Mouse (Mus musculus) liver, embryonic 11.5 days (tissue): ENCODE measurements around the gene Dbnl. TPM values are rescaled to one million over a fixed set of nuclear protein-coding genes. Genes with fewer than 3 reads are reported as not detected.

ENCODE experiments used
- ATAC-seq: fragments of 200-750 bp; cut with Nextera tagmentation; replicated peaks from 2 replicates; pipeline ENCODE4 v1.8.0; 2017; ENCODE audit warnings: moderate number of reproducible peaks, mild to moderate bottlenecking, moderate TSS enrichment, moderate library complexity; ENCODE audit not compliant: low FRiP score
- DNase-seq: peaks from one replicate; pipeline ENCODE4 v3.0.0-alpha.2; 2017; ENCODE audit warnings: low spot score
- H3K27ac ChIP-seq: fragments of 300-500 bp; sonication (generic); 2 replicates; pipeline ENCODE4 v1.5.1; 2014; ENCODE audit warnings: mild to moderate bottlenecking, low read depth, low read length, control low read depth
- H3K27me3 ChIP-seq: fragments of 300-500 bp; sonication (generic); replicated peaks from 2 replicates; pipeline ENCODE4 v1.6.1; 2014; ENCODE audit warnings: low read length, mixed read lengths; ENCODE audit not compliant: control insufficient read depth, insufficient read depth
- H3K36me3 ChIP-seq: fragments of 300-500 bp; sonication (generic); 2 replicates; pipeline ENCODE4 v1.6.1; 2014; ENCODE audit warnings: mild to moderate bottlenecking, low read length, moderate library complexity, mixed read lengths; ENCODE audit not compliant: control insufficient read depth, insufficient read depth
- H3K4me1 ChIP-seq: fragments of 300-500 bp; sonication (generic); replicated peaks from 2 replicates; pipeline ENCODE4 v1.6.1; 2014; ENCODE audit warnings: low read length, mixed read lengths; ENCODE audit not compliant: control insufficient read depth, insufficient read depth
- H3K4me2 ChIP-seq: fragments of 300-500 bp; sonication (generic); 2 replicates; pipeline ENCODE4 v1.6.1; 2014; ENCODE audit warnings: mild to moderate bottlenecking, control low read depth, moderate library complexity
- H3K4me3 ChIP-seq: fragments of 300-500 bp; sonication (generic); 2 replicates; pipeline ENCODE4 v1.5.1; 2014; ENCODE audit warnings: low read depth, low read length, control low read depth
- H3K9ac ChIP-seq: fragments of 300-500 bp; sonication (generic); 2 replicates; pipeline ENCODE4 v1.6.1; 2014; ENCODE audit warnings: low read depth, low read length, control low read depth
- H3K9me3 ChIP-seq: fragments of 300-500 bp; sonication (generic); 2 replicates; pipeline ENCODE4 v1.6.1; 2016; ENCODE audit warnings: low read length, inconsistent platforms, mixed read lengths; ENCODE audit not compliant: control insufficient read depth
- WGBS: fragments of 180-500 bp; shearing (Covaris S2); extraction: QIAGEN DNeasy Blood & Tissue Kit; methylation state at CpG from one replicate; pipeline ENCODE4 v1.1.7; 2014; 5-methylcytosine and 5-hydroxymethylcytosine counted together
- polyA plus RNA-seq: library from polyadenylated mRNA; unstranded; fragments of >200 nt; fragmentation: Nextera tagmentation; extraction: Ambion mirVana; gene quantifications from 2 replicates; pipeline ENCODE4 v1.2.1, GENCODE M21; 2014

Dbnl gene
- polyA plus RNA-seq, 1 experiment from 2014 or later, result 104 TPM

GRCm38 (mm10) chr11:5789071-5789753 is 924 bp downstream of the Dbnl start:
- 50% methylated on average over 6 of the region's 6 CpGs for WGBS

GRCm38 (mm10) chr11:5789754-5790333 is 1.6 kb downstream of the Dbnl start:
- no peak for ATAC-seq
- H3K27me3 ChIP-seq, result no peaks in the 10 kb centered on the region
- H3K27ac ChIP-seq, result peak overlapping the region; percentile 38; the same call in 1 of the 2 replicates
- peak overlapping the region; percentile 83 for H3K4me3 ChIP-seq
- no peak for DNase-seq
- WGBS, result 66% methylated on average over 3 of the region's 3 CpGs
- H3K9ac ChIP-seq, result peak overlapping the region; percentile 0; the same call in 1 of the 2 replicates
- no peaks in the 10 kb centered on the region for H3K9me3 ChIP-seq
- H3K36me3 ChIP-seq, result peaks cover 21% of the 10 kb centered on the region
- H3K4me1 ChIP-seq, result peaks cover 22% of the 10 kb centered on the region
- peak overlapping the region; percentile 94 for H3K4me2 ChIP-seq

More at GRCm38 (mm10) chr11:5789071-5789753, 924 bp downstream of the Dbnl start:
- no peaks in the 10 kb centered on the region for H3K9me3 ChIP-seq
- peaks cover 22% of the 10 kb centered on the region for H3K4me1 ChIP-seq
- DNase-seq, result no peak
- H3K4me2 ChIP-seq, result peak overlapping the region; percentile 94
- H3K27ac ChIP-seq, result peak overlapping the region; percentile 93
- H3K27me3 ChIP-seq, result no peaks in the 10 kb centered on the region
- H3K9ac ChIP-seq, result peak overlapping the region; percentile 91
- H3K36me3 ChIP-seq, result peaks cover 16% of the 10 kb centered on the region
- ATAC-seq, result peak; percentile 42
- H3K4me3 ChIP-seq, result peak overlapping the region; percentile 83

- no peak for ATAC-seq
- WGBS, result 83% methylated on average over 1 of the region's 1 CpGs
- Histone ChIP-seq H3K4me2 (no peak overlapping the region), H3K9ac (no peak overlapping the region), H3K36me3 (peaks cover 26% of the 10 kb centered on the region), H3K4me3 (no peak overlapping the region), H3K27ac (no peak overlapping the region), H3K4me1 (peaks cover 22% of the 10 kb centered on the region), H3K9me3 (no peaks in the 10 kb centered on the region), H3K27me3 (no peaks in the 10 kb centered on the region)
- no peak for DNase-seq
Measured at GRCm38 (mm10) chr11:5790431-5790830, 2.1 kb downstream of the Dbnl start.

- 87% methylated on average over 9 of the region's 9 CpGs for WGBS
- Histone ChIP-seq H3K36me3 (peaks cover 59% of the 10 kb centered on the region), H3K9me3 (no peaks in the 10 kb centered on the region), H3K4me2 (no peak overlapping the region), H3K9ac (no peak overlapping the region), H3K4me3 (no peak overlapping the region), H3K27me3 (no peaks in the 10 kb centered on the region), H3K4me1 (no peaks in the 10 kb centered on the region), H3K27ac (no peak overlapping the region)
- no peak for DNase-seq
- ATAC-seq, result no peak
Measured at GRCm38 (mm10) chr11:5795290-5795689, 7.0 kb downstream of the Dbnl start.

GRCm38 (mm10) chr11:5795706-5796105 is 7.4 kb downstream of the Dbnl start:
- Histone ChIP-seq H3K9ac (no peak overlapping the region), H3K4me2 (no peak overlapping the region), H3K4me3 (no peak overlapping the region), H3K36me3 (peaks cover 64% of the 10 kb centered on the region), H3K27ac (no peak overlapping the region), H3K27me3 (no peaks in the 10 kb centered on the region), H3K4me1 (no peaks in the 10 kb centered on the region), H3K9me3 (no peaks in the 10 kb centered on the region)
- WGBS, result 87% methylated on average over 7 of the region's 7 CpGs
- DNase-seq, result no peak
- ATAC-seq, result no peak

GRCm38 (mm10) chr11:5796939-5797338 is 8.7 kb downstream of the Dbnl start:
- no peak overlapping the region for H3K9ac ChIP-seq
- ATAC-seq (no peak), DNase-seq (no peak)
- H3K9me3 ChIP-seq, result no peaks in the 10 kb centered on the region
- H3K27ac ChIP-seq, result no peak overlapping the region
- no peaks in the 10 kb centered on the region for H3K4me1 ChIP-seq
- H3K36me3 ChIP-seq, result peaks cover 64% of the 10 kb centered on the region
- no peaks in the 10 kb centered on the region for H3K27me3 ChIP-seq
- H3K4me2 ChIP-seq, result no peak overlapping the region
- no peak overlapping the region for H3K4me3 ChIP-seq
- 88% methylated on average over 15 of the region's 15 CpGs for WGBS

- WGBS, result 82% methylated on average over 11 of the region's 11 CpGs
- Histone ChIP-seq H3K9me3 (no peaks in the 10 kb centered on the region), H3K4me1 (no peaks in the 10 kb centered on the region), H3K36me3 (peaks cover 60% of the 10 kb centered on the region), H3K27ac (no peak overlapping the region), H3K27me3 (no peaks in the 10 kb centered on the region), H3K4me3 (no peak overlapping the region), H3K4me2 (no peak overlapping the region), H3K9ac (no peak overlapping the region)
- ATAC-seq (no peak), DNase-seq (no peak)
Measured at GRCm38 (mm10) chr11:5797371-5797770, 9.1 kb downstream of the Dbnl start.

GRCm38 (mm10) chr11:5797928-5798327 is 9.6 kb downstream of the Dbnl start:
- Histone ChIP-seq H3K4me1 (no peaks in the 10 kb centered on the region), H3K36me3 (peaks cover 57% of the 10 kb centered on the region), H3K4me3 (no peak overlapping the region), H3K27me3 (no peaks in the 10 kb centered on the region), H3K4me2 (no peak overlapping the region), H3K27ac (no peak overlapping the region), H3K9ac (no peak overlapping the region), H3K9me3 (no peaks in the 10 kb centered on the region)
- 94% methylated on average over 5 of the region's 5 CpGs for WGBS
- DNase-seq (no peak), ATAC-seq (no peak)
